Mouse (Mus musculus): ENCODE results near the gene Chuk. TPM values are rescaled to one million over a fixed set of nuclear protein-coding genes. Genes with fewer than 3 reads are reported as not detected.

Chuk gene
- polyA plus RNA-seq, 1 experiment from 2014 or later: 28.2 TPM

GRCm38 (mm10) chr19:44104393-44104792 lies 2.9 kb downstream of the Chuk start:
- Histone ChIP-seq H3K27ac (replicated peaks) (no peak overlapping the region), H3K9ac (no peak overlapping the region), H3K4me2 (no peak overlapping the region), H3K4me3 (no peak overlapping the region), H3K4me1 (peaks cover 23% of the 10 kb centered on the region), H3K36me3 (peaks cover 27% of the 10 kb centered on the region), H3K9me3 (no peaks in the 10 kb centered on the region), H3K27me3 (replicated peaks) (no peaks in the 10 kb centered on the region)
- ATAC-seq (ENCODE audit: extremely low read depth, insufficient number of reproducible peaks, low FRiP score, low TSS enrichment): no peak
- 90% methylated on average over 1 of the region's 1 CpGs for WGBS

- Histone ChIP-seq H3K4me2 (no peak overlapping the region), H3K9ac (no peak overlapping the region), H3K4me1 (peaks cover 19% of the 10 kb centered on the region), H3K4me3 (no peak overlapping the region), H3K9me3 (no peaks in the 10 kb centered on the region), H3K27me3 (replicated peaks) (no peaks in the 10 kb centered on the region), H3K36me3 (peaks cover 31% of the 10 kb centered on the region), H3K27ac (replicated peaks) (no peak overlapping the region)
- 82% methylated on average over 3 of the region's 3 CpGs for WGBS
- ATAC-seq (ENCODE audit: extremely low read depth, insufficient number of reproducible peaks, low FRiP score, low TSS enrichment): no peak
Observed at GRCm38 (mm10) chr19:44103001-44103400, 4.3 kb downstream of the Chuk start.

- H3K4me1 ChIP-seq: peaks cover 7% of the 10 kb centered on the region; the same call in 1 of the 2 replicates
- no peaks in the 10 kb centered on the region for H3K27me3 ChIP-seq (replicated peaks)
- ATAC-seq (ENCODE audit: extremely low read depth, insufficient number of reproducible peaks, low FRiP score, low TSS enrichment): no peak
- H3K36me3 ChIP-seq: peaks cover 49% of the 10 kb centered on the region
- H3K4me2 ChIP-seq: no peak overlapping the region
- H3K9ac ChIP-seq: no peak overlapping the region
- no peak overlapping the region for H3K4me3 ChIP-seq
- no peaks in the 10 kb centered on the region for H3K9me3 ChIP-seq
- no peak overlapping the region for H3K27ac ChIP-seq (replicated peaks)
Observed at GRCm38 (mm10) chr19:44100840-44101239, 6.4 kb downstream of the Chuk start.

DNA sequence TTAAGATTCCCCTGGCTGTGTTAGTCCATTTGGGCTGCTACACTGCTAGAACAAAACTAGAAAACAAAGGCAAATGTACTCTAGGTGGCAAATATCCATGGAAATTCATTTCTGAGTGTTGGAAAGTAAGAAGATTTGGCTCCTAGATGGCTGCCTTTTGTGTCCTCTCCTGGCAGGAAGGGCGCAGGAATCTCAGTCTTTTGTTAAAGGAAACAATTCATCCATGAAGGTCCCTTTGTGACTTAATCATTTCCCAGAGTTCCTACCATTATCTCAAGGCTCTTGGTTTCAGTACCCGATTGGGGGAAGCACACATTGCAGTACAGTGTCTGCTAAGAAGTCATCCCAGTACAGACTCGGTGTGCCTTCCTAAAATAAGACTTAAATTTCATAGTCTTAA lies 21.0 kb downstream of the Chuk start:
- H3K4me2 ChIP-seq: no peak overlapping the region
- peaks cover 81% of the 10 kb centered on the region for H3K36me3 ChIP-seq
- no peaks in the 10 kb centered on the region for H3K9me3 ChIP-seq
- H3K27me3 ChIP-seq (replicated peaks): no peaks in the 10 kb centered on the region
- H3K27ac ChIP-seq (replicated peaks): no peak overlapping the region
- H3K9ac ChIP-seq: no peak overlapping the region
- WGBS: 81% methylated on average over 3 of the region's 3 CpGs
- H3K4me3 ChIP-seq: no peak overlapping the region
- ATAC-seq (ENCODE audit: extremely low read depth, insufficient number of reproducible peaks, low FRiP score, low TSS enrichment): no peak
- H3K4me1 ChIP-seq: no peaks in the 10 kb centered on the region

DNA sequence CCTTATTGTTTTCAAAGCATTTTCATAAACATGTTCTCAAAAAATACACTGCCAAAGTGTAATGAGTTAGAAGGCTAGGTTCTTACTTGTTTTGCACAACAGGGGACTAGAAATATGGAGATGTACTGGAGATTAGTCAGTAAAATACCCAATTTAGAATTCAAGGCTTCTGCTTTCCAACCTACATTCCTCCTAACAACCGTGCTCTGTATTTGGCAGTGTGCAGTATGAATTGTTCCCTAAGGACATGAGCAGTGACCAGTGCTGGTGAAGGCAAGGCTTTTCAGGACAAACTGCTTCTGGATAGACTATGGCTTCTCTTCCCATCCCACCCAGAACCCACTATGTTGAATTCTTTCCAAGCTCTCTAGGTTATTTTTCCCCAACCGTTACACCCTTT lies 26.4 kb downstream of the Chuk start:
- H3K4me2 ChIP-seq: no peak overlapping the region
- no peak overlapping the region for H3K4me3 ChIP-seq
- 87% methylated on average over 2 of the region's 2 CpGs for WGBS
- H3K4me1 ChIP-seq: no peaks in the 10 kb centered on the region
- H3K27ac ChIP-seq (replicated peaks): no peak overlapping the region
- H3K9ac ChIP-seq: no peak overlapping the region
- peaks cover 83% of the 10 kb centered on the region for H3K36me3 ChIP-seq
- no peak for ATAC-seq (ENCODE audit: extremely low read depth, insufficient number of reproducible peaks, low FRiP score, low TSS enrichment)
- H3K9me3 ChIP-seq: no peaks in the 10 kb centered on the region
- H3K27me3 ChIP-seq (replicated peaks): no peaks in the 10 kb centered on the region

DNA sequence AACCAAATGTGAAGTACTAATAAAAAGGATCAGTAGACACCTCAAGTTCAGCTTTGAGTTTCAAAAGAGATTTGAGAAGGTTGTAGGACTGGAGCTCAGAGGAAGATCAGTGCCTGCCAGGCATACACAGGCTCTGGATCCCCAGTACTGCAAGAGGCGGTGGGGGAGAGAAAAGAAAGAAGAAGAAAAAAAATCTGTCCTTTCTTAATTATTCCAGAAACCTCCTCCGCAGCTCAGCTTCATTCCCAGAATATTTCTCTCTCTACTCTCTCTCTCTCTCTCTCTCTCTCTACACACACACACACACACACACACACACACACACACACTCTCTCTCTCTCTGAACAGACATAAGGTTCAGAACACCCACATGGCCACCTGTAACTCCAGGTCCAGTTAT lies 27.3 kb downstream of the Chuk start:
- no peak overlapping the region for H3K4me2 ChIP-seq
- H3K4me1 ChIP-seq: no peaks in the 10 kb centered on the region
- WGBS: 78% methylated on average over 2 of the region's 2 CpGs
- no peak overlapping the region for H3K4me3 ChIP-seq
- no peak overlapping the region for H3K9ac ChIP-seq
- H3K36me3 ChIP-seq: peaks cover 86% of the 10 kb centered on the region
- H3K27me3 ChIP-seq (replicated peaks): no peaks in the 10 kb centered on the region
- H3K27ac ChIP-seq (replicated peaks): no peak overlapping the region
- H3K9me3 ChIP-seq: no peaks in the 10 kb centered on the region
- ATAC-seq (ENCODE audit: extremely low read depth, insufficient number of reproducible peaks, low FRiP score, low TSS enrichment): no peak

DNA sequence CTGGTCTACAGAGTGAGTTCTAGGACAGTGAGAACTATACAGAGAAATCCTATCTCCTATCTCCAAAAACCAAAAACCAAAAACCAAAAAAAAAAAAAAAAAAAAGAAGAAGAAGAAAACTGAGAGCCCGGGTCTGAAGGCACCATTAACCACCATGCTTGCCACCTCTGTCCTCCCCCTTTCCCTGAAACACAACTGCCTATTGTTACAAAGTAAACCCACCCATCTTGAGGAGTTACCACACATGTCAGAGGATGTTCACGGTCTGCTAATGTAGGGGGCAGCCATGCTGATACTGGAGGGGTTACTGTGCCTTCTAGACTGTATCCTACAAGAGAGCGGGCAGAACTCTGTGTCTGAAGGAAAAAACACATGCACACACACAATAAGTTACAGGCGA lies 30.3 kb downstream of the Chuk start:
- peaks cover 74% of the 10 kb centered on the region for H3K36me3 ChIP-seq
- H3K9me3 ChIP-seq: no peaks in the 10 kb centered on the region
- no peak overlapping the region for H3K4me2 ChIP-seq
- ATAC-seq (ENCODE audit: extremely low read depth, insufficient number of reproducible peaks, low FRiP score, low TSS enrichment): no peak
- no peaks in the 10 kb centered on the region for H3K4me1 ChIP-seq
- H3K9ac ChIP-seq: no peak overlapping the region
- H3K4me3 ChIP-seq: no peak overlapping the region
- 82% methylated on average over 4 of the region's 4 CpGs for WGBS
- no peak overlapping the region for H3K27ac ChIP-seq (replicated peaks)
- no peaks in the 10 kb centered on the region for H3K27me3 ChIP-seq (replicated peaks)

GRCm38 (mm10) chr19:44076457-44076856 lies 30.8 kb downstream of the Chuk start:
- no peaks in the 10 kb centered on the region for H3K9me3 ChIP-seq
- no peak overlapping the region for H3K4me2 ChIP-seq
- H3K4me1 ChIP-seq: no peaks in the 10 kb centered on the region
- H3K4me3 ChIP-seq: no peak overlapping the region
- no peaks in the 10 kb centered on the region for H3K27me3 ChIP-seq (replicated peaks)
- no peak for ATAC-seq (ENCODE audit: extremely low read depth, insufficient number of reproducible peaks, low FRiP score, low TSS enrichment)
- peaks cover 70% of the 10 kb centered on the region for H3K36me3 ChIP-seq
- no peak overlapping the region for H3K9ac ChIP-seq
- 85% methylated on average over 9 of the region's 9 CpGs for WGBS
- H3K27ac ChIP-seq (replicated peaks): no peak overlapping the region

DNA sequence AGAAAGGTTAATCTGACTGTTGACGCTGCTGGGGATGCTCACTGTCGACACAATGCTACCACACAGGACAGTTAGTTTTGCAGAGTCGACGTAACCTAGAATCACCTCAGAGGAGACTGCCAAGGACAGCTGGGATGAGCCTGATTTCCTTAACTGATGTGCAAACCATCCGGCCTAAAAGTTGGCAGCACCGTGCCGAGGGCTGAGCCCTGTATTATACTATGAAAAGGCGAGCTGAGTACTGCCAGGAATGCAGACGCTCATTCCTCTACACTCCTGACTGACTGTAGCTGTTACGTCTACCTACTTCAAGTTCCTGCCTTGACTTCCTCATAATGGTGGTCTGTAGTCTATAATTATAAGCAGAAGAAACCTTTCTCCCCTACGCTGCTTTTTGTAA lies 32.3 kb downstream of the Chuk start:
- H3K9me3 ChIP-seq: no peaks in the 10 kb centered on the region
- H3K36me3 ChIP-seq: peaks cover 59% of the 10 kb centered on the region
- H3K4me2 ChIP-seq: no peak overlapping the region
- H3K4me1 ChIP-seq: peaks cover 2% of the 10 kb centered on the region; the same call in 1 of the 2 replicates
- ATAC-seq (ENCODE audit: extremely low read depth, insufficient number of reproducible peaks, low FRiP score, low TSS enrichment): no peak
- no peaks in the 10 kb centered on the region for H3K27me3 ChIP-seq (replicated peaks)
- no peak overlapping the region for H3K27ac ChIP-seq (replicated peaks)
- no peak overlapping the region for H3K4me3 ChIP-seq
- WGBS: 75% methylated on average over 11 of the region's 11 CpGs
- H3K9ac ChIP-seq: no peak overlapping the region

GRCm38 (mm10) chr19:44071166-44071565 lies 36.1 kb downstream of the Chuk start:
- peaks cover 31% of the 10 kb centered on the region for H3K36me3 ChIP-seq
- no peaks in the 10 kb centered on the region for H3K9me3 ChIP-seq
- H3K4me1 ChIP-seq: peaks cover 15% of the 10 kb centered on the region
- H3K27me3 ChIP-seq (replicated peaks): no peaks in the 10 kb centered on the region
- no peak overlapping the region for H3K9ac ChIP-seq
- no peak overlapping the region for H3K4me3 ChIP-seq
- no peak overlapping the region for H3K4me2 ChIP-seq
- 64% methylated on average over 5 of the region's 5 CpGs for WGBS
- no peak for ATAC-seq (ENCODE audit: extremely low read depth, insufficient number of reproducible peaks, low FRiP score, low TSS enrichment)
- H3K27ac ChIP-seq (replicated peaks): no peak overlapping the region

- Histone ChIP-seq H3K36me3 (peaks cover 23% of the 10 kb centered on the region), H3K27ac (replicated peaks) (peak overlapping the region; percentile 46), H3K27me3 (replicated peaks) (no peaks in the 10 kb centered on the region), H3K4me1 (peaks cover 15% of the 10 kb centered on the region), H3K9ac (peak overlapping the region; percentile 90), H3K9me3 (no peaks in the 10 kb centered on the region), H3K4me2 (peak overlapping the region; percentile 96), H3K4me3 (peak overlapping the region; percentile 85)
- WGBS: 11% methylated on average over 4 of the region's 4 CpGs
- ATAC-seq (ENCODE audit: extremely low read depth, insufficient number of reproducible peaks, low FRiP score, low TSS enrichment): no peak
Observed at GRCm38 (mm10) chr19:44069914-44070232, 37.4 kb downstream of the Chuk start.

- Histone ChIP-seq H3K27me3 (replicated peaks) (no peaks in the 10 kb centered on the region), H3K4me1 (peaks cover 15% of the 10 kb centered on the region), H3K4me3 (peak within 1 kb of the TSS; percentile 85), H3K27ac (replicated peaks) (peak within 1 kb of the TSS; percentile 46), H3K36me3 (peaks cover 27% of the 10 kb centered on the region), H3K4me2 (peak within 1 kb of the TSS; percentile 96), H3K9me3 (no peaks in the 10 kb centered on the region), H3K9ac (peak within 1 kb of the TSS; percentile 90)
- peak; percentile 80; the same call in 1 of the 2 replicates for ATAC-seq (ENCODE audit: extremely low read depth, insufficient number of reproducible peaks, low FRiP score, low TSS enrichment)
- WGBS: under 1% methylated on average over 74 of the region's 75 CpGs
Observed at GRCm38 (mm10) chr19:44069121-44069913, 38.0 kb downstream of the Chuk start, which contains the start of gene Erlin1. TSS of gene Erlin1 (minus strand) at chr19:44069785.
